Mouse (Mus musculus): ENCODE results near the gene Evx1.

GRCm38 (mm10) chr6:52317461-52318180, 4.3 kb downstream of the Evx1 start:
- TF ChIP-seq CTCF (conservative IDR thresholded peaks at IDR 0.05; ENCODE audit: insufficient read depth, insufficient read length, low read depth, low read length) (no peak), POLR2A (IDR thresholded peaks at IDR 0.05; ENCODE audit: low read depth, low read length) (no peak)

Data from kidney, adult 2 months (tissue).